Mouse (Mus musculus) erythroblast, embryonic 14.5 days (primary cell): ENCODE measurements around the gene Foxn3.

ENCODE experiments used
- GATA1 ChIP-seq: IDR thresholded peaks from 2 replicates; pipeline ENCODE4 v1.6.1; 2012; ENCODE audit warnings: low read length, inconsistent platforms, mixed read lengths
- TAL1 ChIP-seq: IDR thresholded peaks from 3 replicates; pipeline ENCODE4 v1.6.1; 2012; ENCODE audit warnings: low read length, inconsistent platforms, mixed read lengths

GRCm38 (mm10) chr12:99373584-99373983, 189.8 kb downstream of the Foxn3 start:
- TF ChIP-seq TAL1 = no peak
- TF ChIP-seq GATA1 = no peak
